Mouse (Mus musculus) neural tube, embryonic 13.5 days (tissue): ENCODE data around the gene Sesn3. TPM values are rescaled to one million over a fixed set of nuclear protein-coding genes. Genes with fewer than 3 reads are reported as not detected.

Experiments
- ATAC-seq: fragments of 200-750 bp; cut with Nextera tagmentation; 2 replicates; pipeline ENCODE4 v1.8.0; 2017; ENCODE audit warnings: low read depth, mild to moderate bottlenecking, moderate TSS enrichment, moderate library complexity
- H3K27ac ChIP-seq: fragments of 300-500 bp; sonication (generic); replicated peaks from 2 replicates; pipeline ENCODE4 v1.5.1; 2015; ENCODE audit warnings: moderate library complexity, mild to moderate bottlenecking, inconsistent platforms
- H3K27me3 ChIP-seq: fragments of 300-500 bp; sonication (generic); 2 replicates; pipeline ENCODE4 v1.6.1; 2015; ENCODE audit warnings: mild to moderate bottlenecking, inconsistent platforms
- H3K36me3 ChIP-seq: fragments of 300-500 bp; sonication (generic); 2 replicates; pipeline ENCODE4 v1.6.1; 2015; ENCODE audit warnings: mild to moderate bottlenecking, inconsistent platforms
- H3K4me1 ChIP-seq: fragments of 300-500 bp; sonication (generic); replicated peaks from 2 replicates; pipeline ENCODE4 v1.6.1; 2015; ENCODE audit warnings: inconsistent platforms
- H3K4me2 ChIP-seq: fragments of 300-500 bp; sonication (generic); 2 replicates; pipeline ENCODE4 v1.6.1; 2015; ENCODE audit warnings: inconsistent platforms, mild to moderate bottlenecking, moderate library complexity
- H3K4me3 ChIP-seq: fragments of 300-500 bp; sonication (generic); 2 replicates; pipeline ENCODE4 v1.5.1; 2015; ENCODE audit warnings: mild to moderate bottlenecking, inconsistent platforms
- H3K9ac ChIP-seq: fragments of 300-500 bp; sonication (generic); 2 replicates; pipeline ENCODE4 v1.6.1; 2015; ENCODE audit warnings: moderate library complexity, mild to moderate bottlenecking, inconsistent platforms
- H3K9me3 ChIP-seq: fragments of 300-500 bp; sonication (generic); 2 replicates; pipeline ENCODE4 v1.6.1; 2016; ENCODE audit warnings: inconsistent platforms
- whole genome bisulfite sequencing: fragments of 180-500 bp; shearing (Covaris S2); methylation state at CpG from one replicate; pipeline ENCODE4 v1.1.7; 2015; 5-methylcytosine and 5-hydroxymethylcytosine counted together
- polyA plus RNA-seq: library from polyadenylated mRNA; unstranded; fragments of >200 nt; fragmentation: Nextera tagmentation; extraction: Ambion mirVana; gene quantifications from 2 replicates; pipeline ENCODE4 v1.2.1, GENCODE M21; 2015

The Sesn3 gene
- polyA plus RNA-seq, 1 experiment from 2014 or later = 18.8 TPM

GRCm38 (mm10) chr9:14364719-14365118 is 89.9 kb downstream of the Sesn3 start:
- no peak overlapping the region for H3K9ac ChIP-seq
- no peak overlapping the region for H3K4me2 ChIP-seq
- H3K27ac ChIP-seq = no peak overlapping the region
- WGBS = 95% methylated on average over 9 of the region's 9 CpGs
- H3K4me3 ChIP-seq = no peak overlapping the region
- no peak for ATAC-seq
- H3K4me1 ChIP-seq = no peaks in the 10 kb centered on the region
- no peaks in the 10 kb centered on the region for H3K9me3 ChIP-seq
- H3K27me3 ChIP-seq = no peaks in the 10 kb centered on the region
- no peaks in the 10 kb centered on the region for H3K36me3 ChIP-seq

- no peak for ATAC-seq
- Histone ChIP-seq H3K4me3 (no peak overlapping the region), H3K27me3 (no peaks in the 10 kb centered on the region), H3K9me3 (no peaks in the 10 kb centered on the region), H3K9ac (no peak overlapping the region), H3K27ac (no peak overlapping the region), H3K4me1 (no peaks in the 10 kb centered on the region), H3K4me2 (no peak overlapping the region), H3K36me3 (no peaks in the 10 kb centered on the region)
- 61% methylated on average over 4 of the region's 4 CpGs for WGBS
Measured at GRCm38 (mm10) chr9:14365481-14366125, 90.7 kb downstream of the Sesn3 start.

DNA sequence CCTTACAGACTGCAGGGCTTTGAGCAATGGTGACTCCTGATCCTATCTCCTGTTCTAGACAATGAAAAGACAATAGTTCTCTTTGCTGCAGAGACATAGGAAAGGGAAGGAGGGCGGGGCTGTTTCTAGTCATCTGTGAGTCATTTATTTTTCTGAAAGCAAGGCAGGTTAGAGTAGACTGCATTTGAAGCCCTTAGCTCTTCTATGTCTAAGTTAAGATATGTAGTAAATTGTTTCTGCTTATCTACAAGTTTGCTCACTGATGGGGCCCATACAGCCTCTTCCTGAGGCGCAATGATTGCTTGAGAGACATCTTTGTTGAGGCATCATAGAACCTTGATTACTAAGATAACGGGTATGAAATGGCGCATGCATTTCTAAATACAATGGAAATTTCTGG is 93.0 kb downstream of the Sesn3 start:
- ATAC-seq = no peak
- 94% methylated on average over 4 of the region's 4 CpGs for WGBS
- Histone ChIP-seq H3K9me3 (no peaks in the 10 kb centered on the region), H3K36me3 (no peaks in the 10 kb centered on the region), H3K27ac (no peak overlapping the region), H3K4me1 (no peaks in the 10 kb centered on the region), H3K27me3 (no peaks in the 10 kb centered on the region), H3K4me3 (no peak overlapping the region), H3K4me2 (no peak overlapping the region), H3K9ac (no peak overlapping the region)

DNA sequence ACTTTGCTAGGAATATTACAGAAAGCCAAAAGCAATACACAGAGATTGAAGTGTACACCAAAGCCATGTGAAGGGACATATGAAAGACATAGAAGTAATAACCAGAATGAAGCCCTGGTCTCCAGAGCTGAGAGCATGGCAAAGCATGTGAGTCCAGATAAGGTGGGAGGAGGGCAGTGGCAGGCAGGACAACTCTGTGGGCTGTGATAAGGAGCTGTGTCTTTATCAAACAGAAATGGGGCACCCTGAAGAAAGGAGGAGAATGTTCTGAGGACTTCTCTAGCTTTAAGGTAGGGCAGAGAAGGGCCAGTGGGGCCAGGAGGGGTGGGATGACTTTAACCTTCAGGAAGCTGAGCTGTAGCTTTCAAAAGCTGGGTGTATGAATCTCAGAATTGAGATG is 94.4 kb downstream of the Sesn3 start:
- Histone ChIP-seq H3K9ac (no peak overlapping the region), H3K4me3 (no peak overlapping the region), H3K36me3 (no peaks in the 10 kb centered on the region), H3K4me1 (no peaks in the 10 kb centered on the region), H3K9me3 (no peaks in the 10 kb centered on the region), H3K4me2 (no peak overlapping the region), H3K27me3 (no peaks in the 10 kb centered on the region), H3K27ac (no peak overlapping the region)
- ATAC-seq = no peak

GRCm38 (mm10) chr9:14372440-14372839 is 97.6 kb downstream of the Sesn3 start:
- no peak overlapping the region for H3K4me2 ChIP-seq
- H3K4me3 ChIP-seq = no peak overlapping the region
- H3K36me3 ChIP-seq = no peaks in the 10 kb centered on the region
- H3K9ac ChIP-seq = no peak overlapping the region
- H3K4me1 ChIP-seq = no peaks in the 10 kb centered on the region
- ATAC-seq = no peak
- no peaks in the 10 kb centered on the region for H3K27me3 ChIP-seq
- H3K9me3 ChIP-seq = no peaks in the 10 kb centered on the region
- H3K27ac ChIP-seq = no peak overlapping the region

DNA sequence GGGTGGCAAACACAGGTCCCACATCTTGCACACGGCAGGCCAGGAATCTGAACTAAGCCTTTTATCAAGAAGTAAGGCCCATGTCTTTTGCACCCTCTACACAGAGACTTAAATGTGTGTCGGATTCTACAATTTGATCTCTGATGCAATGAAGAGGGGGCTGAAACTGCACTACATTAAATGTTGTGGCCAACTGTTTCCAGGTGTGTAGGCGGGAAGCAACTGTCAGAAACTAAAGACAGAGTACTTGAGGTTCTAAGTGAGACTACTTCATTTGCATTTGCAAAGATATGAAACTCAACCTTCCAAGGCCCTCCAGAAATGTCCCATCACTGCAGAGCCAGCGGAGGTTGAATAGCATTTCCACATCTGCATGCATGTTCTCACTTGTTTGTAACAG is 101.3 kb downstream of the Sesn3 start:
- ATAC-seq = no peak

GRCm38 (mm10) chr9:14378151-14378550 is 103.3 kb downstream of the Sesn3 start:
- no peak overlapping the region for H3K4me2 ChIP-seq
- no peaks in the 10 kb centered on the region for H3K36me3 ChIP-seq
- WGBS = 95% methylated on average over 2 of the region's 2 CpGs
- no peak overlapping the region for H3K9ac ChIP-seq
- H3K4me3 ChIP-seq = no peak overlapping the region
- no peaks in the 10 kb centered on the region for H3K9me3 ChIP-seq
- H3K4me1 ChIP-seq = peaks cover 19% of the 10 kb centered on the region
- no peak for ATAC-seq
- no peak overlapping the region for H3K27ac ChIP-seq
- H3K27me3 ChIP-seq = peaks cover 16% of the 10 kb centered on the region

More for the DNA sequence above, 101.3 kb downstream of the Sesn3 start:
- 86% methylated on average over 4 of the region's 4 CpGs for WGBS
- Histone ChIP-seq H3K36me3 (no peaks in the 10 kb centered on the region), H3K9ac (no peak overlapping the region), H3K4me3 (no peak overlapping the region), H3K27me3 (peaks cover 15% of the 10 kb centered on the region), H3K4me1 (peaks cover 13% of the 10 kb centered on the region), H3K4me2 (no peak overlapping the region), H3K27ac (no peak overlapping the region), H3K9me3 (no peaks in the 10 kb centered on the region)

- Histone ChIP-seq H3K4me3 (peak overlapping the region; percentile 75), H3K27ac (peak overlapping the region; percentile 87), H3K9ac (peak overlapping the region; percentile 88), H3K4me2 (peak overlapping the region; percentile 91), H3K9me3 (no peaks in the 10 kb centered on the region), H3K27me3 (peaks cover 18% of the 10 kb centered on the region), H3K4me1 (peaks cover 19% of the 10 kb centered on the region), H3K36me3 (no peaks in the 10 kb centered on the region)
- WGBS = 28% methylated on average over 8 of the region's 8 CpGs
- ATAC-seq = no peak
Measured at GRCm38 (mm10) chr9:14379769-14380385, 105.0 kb downstream of the Sesn3 start.

DNA sequence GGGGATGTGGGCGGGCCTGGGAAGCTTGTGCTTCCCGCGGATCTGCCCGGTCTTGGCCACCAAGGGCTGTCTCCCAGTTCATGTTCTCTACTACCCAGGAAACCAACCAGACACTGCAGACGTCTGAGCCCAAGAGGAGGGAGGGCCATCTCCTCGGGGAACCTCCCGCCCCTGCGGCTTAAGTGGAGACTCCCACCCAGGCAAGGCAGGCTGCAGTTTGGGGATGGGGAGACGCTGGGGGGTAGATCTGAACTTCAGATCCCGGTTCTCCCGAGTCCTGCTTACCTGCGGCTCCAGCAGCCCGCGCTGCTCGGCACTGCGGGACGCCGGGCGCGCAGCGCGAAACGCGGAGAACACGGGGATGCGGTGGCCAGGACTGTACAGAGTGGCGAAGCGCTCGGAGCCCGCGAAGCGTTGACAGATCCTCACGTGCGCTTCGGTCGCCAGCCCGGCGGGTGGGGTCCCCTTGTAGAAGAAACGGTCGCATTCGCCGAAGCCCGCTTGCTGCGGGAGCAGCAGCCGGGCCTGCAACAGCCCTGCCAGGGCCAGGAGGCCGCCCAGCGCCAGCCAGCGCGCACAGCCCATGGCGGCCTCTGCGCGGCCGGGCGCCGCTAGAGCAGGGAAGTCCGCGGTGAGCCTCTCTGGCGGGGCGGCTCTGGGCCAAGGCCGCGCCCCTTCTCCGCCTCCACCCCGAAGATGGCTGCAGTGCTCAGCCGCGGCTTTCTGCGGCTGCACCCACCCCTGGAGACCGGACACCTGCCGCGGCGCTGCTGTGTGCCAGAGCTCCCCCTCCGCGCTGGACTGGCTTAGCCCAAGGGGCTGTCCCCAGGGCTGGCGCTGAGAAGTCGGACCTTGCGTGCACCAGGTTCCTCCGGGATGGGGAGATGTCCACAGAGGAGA is 105.8 kb downstream of the Sesn3 start:
- peak; percentile 95 for ATAC-seq
- Histone ChIP-seq H3K9me3 (no peaks in the 10 kb centered on the region), H3K27ac (peak overlapping the region; percentile 87), H3K4me1 (peaks cover 19% of the 10 kb centered on the region), H3K4me2 (peak overlapping the region; percentile 91), H3K9ac (peak overlapping the region; percentile 88), H3K27me3 (peaks cover 18% of the 10 kb centered on the region), H3K36me3 (no peaks in the 10 kb centered on the region), H3K4me3 (peak overlapping the region; percentile 75)
- WGBS = under 1% methylated on average over 76 of the region's 76 CpGs

DNA sequence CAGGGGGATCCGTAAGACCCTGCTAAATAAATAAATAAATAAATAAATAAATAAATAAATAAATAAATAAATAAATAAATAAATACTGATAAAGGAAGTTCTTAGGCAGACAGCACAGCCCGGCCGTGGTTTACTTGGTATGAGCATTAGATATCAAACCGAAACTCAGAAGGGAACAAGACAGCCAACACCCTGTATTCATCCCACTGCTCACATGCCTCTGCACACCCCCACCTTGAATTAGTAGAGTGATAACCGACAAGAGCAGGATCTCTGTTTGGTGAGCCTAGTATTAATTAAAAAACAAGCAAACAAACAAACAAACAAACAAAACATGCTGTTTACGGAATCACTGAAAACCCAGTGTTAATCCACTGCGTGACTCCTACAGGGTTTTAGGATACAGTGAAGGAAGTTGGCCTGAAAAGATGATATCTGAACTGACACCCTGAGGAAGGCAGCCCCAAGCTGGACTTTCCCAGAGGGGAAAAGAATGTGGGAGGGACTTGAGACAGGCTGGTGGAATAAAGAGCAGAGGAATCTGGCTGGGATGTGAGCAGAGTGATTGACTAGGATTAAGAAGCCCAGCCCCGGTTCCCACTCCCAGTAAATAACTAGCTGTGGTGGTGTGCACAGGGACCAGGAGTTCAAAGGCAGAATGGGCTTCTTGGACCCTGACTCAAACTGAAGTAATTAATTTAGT is 106.6 kb downstream of the Sesn3 start, which contains the start of gene Endod1:
Endod1 (minus strand) TSS at position 155 of the 703 bp plus-strand sequence.
- 6% methylated on average over 8 of the region's 8 CpGs for whole genome bisulfite sequencing
- peak within 1 kb of the TSS; percentile 87 for H3K27ac ChIP-seq
- H3K27me3 ChIP-seq = peaks cover 18% of the 10 kb centered on the region
- H3K9me3 ChIP-seq = no peaks in the 10 kb centered on the region
- peak within 1 kb of the TSS; percentile 75 for H3K4me3 ChIP-seq
- H3K4me1 ChIP-seq = peaks cover 19% of the 10 kb centered on the region
- ATAC-seq = peak; percentile 65
- peak within 1 kb of the TSS; percentile 91 for H3K4me2 ChIP-seq
- H3K36me3 ChIP-seq = no peaks in the 10 kb centered on the region
- peak within 1 kb of the TSS; percentile 88 for H3K9ac ChIP-seq

DNA sequence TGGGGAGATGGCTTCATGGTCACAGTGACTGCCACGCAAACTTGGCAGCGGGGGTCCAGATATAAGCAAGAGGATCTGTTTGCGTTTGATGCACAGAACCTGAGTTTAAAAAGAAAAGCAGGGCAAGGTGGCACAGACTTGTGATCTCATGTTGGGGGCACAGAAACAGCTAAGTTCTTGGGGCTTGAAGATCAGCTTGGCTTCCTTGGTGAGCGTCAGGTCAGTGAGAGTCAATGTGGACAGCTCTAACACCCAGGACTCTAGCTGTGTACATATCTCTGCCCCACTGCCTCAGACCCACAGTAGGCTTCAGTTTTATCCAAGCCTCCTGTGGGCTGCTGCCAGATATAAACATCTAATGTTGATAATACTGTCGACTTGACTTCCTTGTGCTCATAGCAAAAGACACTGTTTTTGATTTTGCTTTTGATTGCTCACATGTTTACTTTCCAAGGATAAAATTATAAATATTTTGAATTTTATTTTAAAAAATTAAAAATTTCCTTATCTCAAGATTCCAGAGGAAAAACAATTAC is 107.5 kb downstream of the Sesn3 start:
- Histone ChIP-seq H3K4me3 (no peak overlapping the region), H3K9ac (no peak overlapping the region), H3K27me3 (peaks cover 18% of the 10 kb centered on the region), H3K9me3 (no peaks in the 10 kb centered on the region), H3K4me2 (no peak overlapping the region), H3K27ac (no peak overlapping the region), H3K36me3 (no peaks in the 10 kb centered on the region), H3K4me1 (peaks cover 19% of the 10 kb centered on the region)
- ATAC-seq = no peak
- WGBS = 87% methylated on average over 5 of the region's 5 CpGs
